Mouse (Mus musculus) ES-E14 (cell line): Measurements from ENCODE around the gene BC025920.

Source experiments
- CHD2 ChIP-seq: IDR thresholded peaks from 2 replicates; pipeline ENCODE4 v1.6.1; 2014; ENCODE audit warnings: mild to moderate bottlenecking, low read depth, low read length, inconsistent platforms
- HCFC1 ChIP-seq: IDR thresholded peaks from 2 replicates; pipeline ENCODE4 v1.6.1; 2012; ENCODE audit warnings: low read length, inconsistent platforms, borderline replicate concordance; ENCODE audit not compliant: insufficient read depth
- MAFK ChIP-seq: IDR thresholded peaks from 2 replicates; pipeline ENCODE4 v1.6.1; 2014; ENCODE audit warnings: mild to moderate bottlenecking, low read depth, low read length, inconsistent platforms; ENCODE audit not compliant: insufficient read depth
- ZC3H11A ChIP-seq: IDR thresholded peaks from 2 replicates; pipeline ENCODE4 v1.6.1; 2012; ENCODE audit warnings: low read depth, mild to moderate bottlenecking, inconsistent platforms, low read length, borderline replicate concordance
- ZNF384 ChIP-seq: IDR thresholded peaks from 2 replicates; pipeline ENCODE4 v1.6.1; 2012; ENCODE audit warnings: low read depth, low read length, inconsistent platforms

GRCm38 (mm10) chr10:81559163-81559626 lies 46.9 kb upstream of the BC025920 start, which contains the start of gene Aes:
- TF ChIP-seq ZC3H11A, result no peak
- TF ChIP-seq ZNF384, result no peak
- no peak for TF ChIP-seq HCFC1
- TF ChIP-seq CHD2, result no peak
- no peak for TF ChIP-seq MAFK
